ENCODE assay signal across 37 mouse cellular contexts in the genomic region with DNA sequence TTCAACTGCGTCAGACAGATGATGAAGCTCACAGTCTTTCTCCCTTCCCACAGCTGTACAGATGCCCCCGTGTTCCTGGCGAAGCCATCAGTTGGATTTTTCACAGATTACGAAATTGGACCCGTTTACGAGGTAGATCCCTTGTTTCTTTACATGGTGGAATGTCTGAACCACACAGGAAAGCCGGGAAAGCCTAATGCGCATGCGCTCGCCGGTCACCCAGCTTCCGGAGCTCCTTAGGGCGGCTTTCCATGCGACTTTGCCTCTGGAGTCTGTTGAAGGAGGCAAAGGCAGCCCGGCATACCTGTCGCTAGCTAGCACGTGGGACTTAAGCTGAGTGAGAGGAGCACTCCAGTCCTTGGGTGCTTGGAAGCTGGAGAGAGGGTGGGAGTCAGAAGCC. TPM values are rescaled to one million over a fixed set of nuclear protein-coding genes. Genes with fewer than 3 reads are reported as not detected.
"Had no signal": no experiment of that assay in that cellular context is flagged by ENCODE, and none has a peak within 500 bp of the region (broad histone marks: within the 10 kb centered on the region; RNA-seq: fewer than 3 reads in every experiment).

No protein-coding gene starts in this region.

- H3K4me1 ChIP-seq: heart, embryonic 12.5 days; intestine, embryonic 15.5 days; liver, embryonic 13.5 days; liver, embryonic 15.5 days had no signal

- H3K27me3 ChIP-seq: heart, embryonic 12.5 days; hindbrain, embryonic 12.5 days; intestine, embryonic 15.5 days; limb, embryonic 12.5 days; liver, embryonic 13.5 days; liver, embryonic 15.5 days had no signal

- DNase-seq: gastrocnemius, postnatal 14 days; gastrocnemius, postnatal 36 days; heart, adult 11 months; heart, adult 2 months; heart, postnatal 10 days; heart, postnatal 4 days; kidney, adult 18-20 months; kidney, adult 8-10 months; kidney, postnatal 10 days; kidney, postnatal 25 days; kidney, postnatal 4 days; liver; liver, embryonic 13.5 days had no signal

- H3K36me3 ChIP-seq: heart, embryonic 12.5 days; hindbrain, embryonic 10.5 days; hindbrain, embryonic 12.5 days; intestine, embryonic 15.5 days; limb, embryonic 10.5 days; limb, embryonic 12.5 days; liver, embryonic 13.5 days; liver, embryonic 15.5 days had no signal

- H3K9ac ChIP-seq: heart, embryonic 12.5 days; hindbrain, embryonic 12.5 days; hindbrain, embryonic 14.5 days; intestine, embryonic 15.5 days; limb, embryonic 12.5 days; liver, embryonic 13.5 days; liver, embryonic 15.5 days had no signal

- H3K4me3 ChIP-seq: heart, adult 2 months; heart, embryonic 12.5 days; hindbrain, embryonic 10.5 days; hindbrain, embryonic 12.5 days; intestine, embryonic 15.5 days; layer of hippocampus, adult 2 months; left cerebral cortex, adult 2 months; limb, embryonic 10.5 days; limb, embryonic 12.5 days; liver, embryonic 13.5 days; liver, embryonic 15.5 days had no signal

- H3K9me3 ChIP-seq: heart, embryonic 12.5 days; hindbrain, embryonic 10.5 days; hindbrain, embryonic 12.5 days; intestine, embryonic 15.5 days; limb, embryonic 10.5 days; limb, embryonic 12.5 days; liver, embryonic 13.5 days; liver, embryonic 15.5 days had no signal

- H3K27ac ChIP-seq: heart, adult 2 months; hindbrain, embryonic 10.5 days; hindbrain, embryonic 12.5 days; hindbrain, embryonic 14.5 days; intestine, embryonic 15.5 days; layer of hippocampus, adult 2 months; left cerebral cortex, adult 2 months; limb, embryonic 10.5 days; limb, embryonic 12.5 days; liver, embryonic 13.5 days; liver, embryonic 15.5 days had no signal

RNA-seq across cellular contexts. Expression of gene Dlec1, which starts 12.6 kb away (rescaled TPM):
- total RNA-seq: gastrocnemius, adult 18-20 months; gastrocnemius, adult 8-10 months; gastrocnemius, postnatal 36 days had no signal
- polyA plus RNA-seq: liver, embryonic 13.5 days; liver, embryonic 15.5 days had no signal

RNA-seq across cellular contexts. Expression of gene Acaa1b, which starts 42.0 kb away (rescaled TPM):
- polyA plus RNA-seq: inflammation-experienced regulatory T-cells, adult 6 months had no signal

RNA-seq across cellular contexts. Expression of gene Gm47289, which starts 44.0 kb away (rescaled TPM):
- total RNA-seq: gastrocnemius, adult 18-20 months; gastrocnemius, adult 8-10 months; gastrocnemius, postnatal 14 days; gastrocnemius, postnatal 36 days; heart, adult 2 months; heart, postnatal 10 days; heart, postnatal 25 days; heart, postnatal 4 days; layer of hippocampus, adult 2 months; layer of hippocampus, postnatal 10 days; layer of hippocampus, postnatal 25 days; left cerebral cortex, adult 2 months; left cerebral cortex, postnatal 25 days had no signal
- polyA plus RNA-seq: heart, adult 2 months; heart, embryonic 12.5 days; heart, embryonic 14.5 days; heart, embryonic 16.5 days; hindbrain, embryonic 10.5 days; hindbrain, embryonic 12.5 days; hindbrain, embryonic 14.5 days; hindbrain, embryonic 16.5 days; inflammation-experienced regulatory T-cells, adult 6 months; intestine, embryonic 15.5 days; intestine, postnatal 0 days; kidney, embryonic 14.5 days; kidney, embryonic 16.5 days; limb, embryonic 10.5 days; limb, embryonic 12.5 days; liver, embryonic 11.5 days; liver, embryonic 13.5 days; liver, embryonic 15.5 days had no signal
